Mouse (Mus musculus): ENCODE data around the gene Lamtor2. TPM values are rescaled to one million over a fixed set of nuclear protein-coding genes. Genes with fewer than 3 reads are reported as not detected.

The Lamtor2 gene
- total and polyA plus RNA-seq, 2 experiments, result 125 to 201 TPM

- no peaks in the 10 kb centered on the region for H3K79me2 ChIP-seq (ENCODE audit: control insufficient read depth, insufficient read depth, low read length)
- peak; percentile 77 for DNase-seq (ENCODE audit: extremely low read depth, low read depth, low spot score)
- H3K27me3 ChIP-seq (ENCODE audit: control insufficient read depth, insufficient read depth, low read length), result no peaks in the 10 kb centered on the region
- WGBS, result 37% methylated on average over 6 of the region's 6 CpGs
- no peak overlapping the region for H3K4me3 ChIP-seq (ENCODE audit: insufficient read depth, low read depth, low read length)
- H3K27ac ChIP-seq (replicated peaks; ENCODE audit: insufficient read depth, low read depth, low read length), result peak overlapping the region; percentile 70
- TF ChIP-seq CTCF (IDR thresholded peaks at IDR 0.05; ENCODE audit: low read depth, low read length) (no peak), POLR2A (IDR thresholded peaks at IDR 0.05; ENCODE audit: extremely low read depth, insufficient read depth, low read length) (no peak)
- H3K9ac ChIP-seq (ENCODE audit: low read depth, low read length), result no peak overlapping the region
- H3K4me1 ChIP-seq (ENCODE audit: control insufficient read depth, insufficient read depth, low read length), result peaks cover 36% of the 10 kb centered on the region
- peaks cover 8% of the 10 kb centered on the region for H3K36me3 ChIP-seq (ENCODE audit: control insufficient read depth, insufficient read depth, low read length)
Measured at GRCm38 (mm10) chr3:88567892-88568291, 15.0 kb upstream of the Lamtor2 start.

GRCm38 (mm10) chr3:88566536-88567061 lies 13.7 kb upstream of the Lamtor2 start:
- Histone ChIP-seq H3K27me3 (ENCODE audit: control insufficient read depth, insufficient read depth, low read length) (no peaks in the 10 kb centered on the region), H3K9ac (ENCODE audit: low read depth, low read length) (no peak overlapping the region), H3K4me1 (ENCODE audit: control insufficient read depth, insufficient read depth, low read length) (peaks cover 36% of the 10 kb centered on the region), H3K36me3 (ENCODE audit: control insufficient read depth, insufficient read depth, low read length) (peaks cover 8% of the 10 kb centered on the region), H3K27ac (replicated peaks; ENCODE audit: insufficient read depth, low read depth, low read length) (peak overlapping the region; percentile 61), H3K4me3 (ENCODE audit: insufficient read depth, low read depth, low read length) (no peak overlapping the region), H3K79me2 (ENCODE audit: control insufficient read depth, insufficient read depth, low read length) (no peaks in the 10 kb centered on the region)
- peak; percentile 81 for DNase-seq (ENCODE audit: extremely low read depth, low read depth, low spot score)
- TF ChIP-seq CTCF (IDR thresholded peaks at IDR 0.05; ENCODE audit: low read depth, low read length) (no peak), POLR2A (IDR thresholded peaks at IDR 0.05; ENCODE audit: extremely low read depth, insufficient read depth, low read length) (no peak)
- 25% methylated on average over 4 of the region's 4 CpGs for WGBS

- peaks cover 36% of the 10 kb centered on the region for H3K4me1 ChIP-seq (ENCODE audit: control insufficient read depth, insufficient read depth, low read length)
- 42% methylated on average over 3 of the region's 3 CpGs for WGBS
- peak overlapping the region; percentile 61 for H3K27ac ChIP-seq (replicated peaks; ENCODE audit: insufficient read depth, low read depth, low read length)
- no peak overlapping the region for H3K9ac ChIP-seq (ENCODE audit: low read depth, low read length)
- H3K4me3 ChIP-seq (ENCODE audit: insufficient read depth, low read depth, low read length), result no peak overlapping the region
- H3K27me3 ChIP-seq (ENCODE audit: control insufficient read depth, insufficient read depth, low read length), result no peaks in the 10 kb centered on the region
- H3K36me3 ChIP-seq (ENCODE audit: control insufficient read depth, insufficient read depth, low read length), result peaks cover 8% of the 10 kb centered on the region
- no peaks in the 10 kb centered on the region for H3K79me2 ChIP-seq (ENCODE audit: control insufficient read depth, insufficient read depth, low read length)
- TF ChIP-seq CTCF (IDR thresholded peaks at IDR 0.05; ENCODE audit: low read depth, low read length) (no peak), POLR2A (IDR thresholded peaks at IDR 0.05; ENCODE audit: extremely low read depth, insufficient read depth, low read length) (no peak)
- peak; percentile 79 for DNase-seq (ENCODE audit: extremely low read depth, low read depth, low spot score)
Measured at GRCm38 (mm10) chr3:88566116-88566515, 13.2 kb upstream of the Lamtor2 start.

GRCm38 (mm10) chr3:88563966-88564365 lies 11.1 kb upstream of the Lamtor2 start:
- H3K27ac ChIP-seq (replicated peaks; ENCODE audit: insufficient read depth, low read depth, low read length), result 0 out of 2 replicates have a peak overlapping the region, but pooled peaks have one; percentile 9
- H3K79me2 ChIP-seq (ENCODE audit: control insufficient read depth, insufficient read depth, low read length), result no peaks in the 10 kb centered on the region
- peaks cover 33% of the 10 kb centered on the region for H3K4me1 ChIP-seq (ENCODE audit: control insufficient read depth, insufficient read depth, low read length)
- H3K27me3 ChIP-seq (ENCODE audit: control insufficient read depth, insufficient read depth, low read length), result no peaks in the 10 kb centered on the region
- no peak overlapping the region for H3K4me3 ChIP-seq (ENCODE audit: insufficient read depth, low read depth, low read length)
- H3K9ac ChIP-seq (ENCODE audit: low read depth, low read length), result no peak overlapping the region
- peak; percentile 98 for DNase-seq (ENCODE audit: extremely low read depth, low read depth, low spot score)
- WGBS, result 23% methylated on average over 7 of the region's 7 CpGs
- H3K36me3 ChIP-seq (ENCODE audit: control insufficient read depth, insufficient read depth, low read length), result peaks cover 17% of the 10 kb centered on the region
- no peak for TF ChIP-seq CTCF (IDR thresholded peaks at IDR 0.05; ENCODE audit: low read depth, low read length)

- Histone ChIP-seq H3K9ac (ENCODE audit: low read depth, low read length) (no peak overlapping the region), H3K27me3 (ENCODE audit: control insufficient read depth, insufficient read depth, low read length) (no peaks in the 10 kb centered on the region), H3K4me1 (ENCODE audit: control insufficient read depth, insufficient read depth, low read length) (peaks cover 28% of the 10 kb centered on the region), H3K4me3 (ENCODE audit: insufficient read depth, low read depth, low read length) (no peak overlapping the region), H3K79me2 (ENCODE audit: control insufficient read depth, insufficient read depth, low read length) (no peaks in the 10 kb centered on the region), H3K27ac (replicated peaks; ENCODE audit: insufficient read depth, low read depth, low read length) (0 out of 2 replicates have a peak overlapping the region, but pooled peaks have one; percentile 9), H3K36me3 (ENCODE audit: control insufficient read depth, insufficient read depth, low read length) (peaks cover 19% of the 10 kb centered on the region)
- TF ChIP-seq CTCF (IDR thresholded peaks at IDR 0.05; ENCODE audit: low read depth, low read length) (no peak), POLR2A (IDR thresholded peaks at IDR 0.05; ENCODE audit: extremely low read depth, insufficient read depth, low read length) (no peak)
- DNase-seq (ENCODE audit: extremely low read depth, low read depth, low spot score), result no peak
- 40% methylated on average over 4 of the region's 4 CpGs for WGBS
Measured at GRCm38 (mm10) chr3:88563442-88563841, 10.6 kb upstream of the Lamtor2 start.

- TF ChIP-seq POLR2A (IDR thresholded peaks at IDR 0.05; ENCODE audit: extremely low read depth, insufficient read depth, low read length), result no peak
- TF ChIP-seq CTCF (IDR thresholded peaks at IDR 0.05; ENCODE audit: low read depth, low read length), result no peak
- H3K79me2 ChIP-seq (ENCODE audit: control insufficient read depth, insufficient read depth, low read length), result no peaks in the 10 kb centered on the region
- H3K4me1 ChIP-seq (ENCODE audit: control insufficient read depth, insufficient read depth, low read length), result peaks cover 20% of the 10 kb centered on the region
- H3K4me3 ChIP-seq (ENCODE audit: insufficient read depth, low read depth, low read length), result no peak overlapping the region
- no peak for DNase-seq (ENCODE audit: extremely low read depth, low read depth, low spot score)
- no peak overlapping the region for H3K27ac ChIP-seq (replicated peaks; ENCODE audit: insufficient read depth, low read depth, low read length)
- H3K36me3 ChIP-seq (ENCODE audit: control insufficient read depth, insufficient read depth, low read length), result peaks cover 21% of the 10 kb centered on the region
- no peaks in the 10 kb centered on the region for H3K27me3 ChIP-seq (ENCODE audit: control insufficient read depth, insufficient read depth, low read length)
- no peak overlapping the region for H3K9ac ChIP-seq (ENCODE audit: low read depth, low read length)
- 83% methylated on average over 4 of the region's 4 CpGs for WGBS
Measured at GRCm38 (mm10) chr3:88561989-88562388, 9.1 kb upstream of the Lamtor2 start.

All from liver, adult 2 months (tissue).